Mouse (Mus musculus) ovary, postnatal 10 days (tissue): Measurements from ENCODE around the gene Rftn1.

ENCODE experiments used
- DNase-seq: peaks from one replicate; pipeline ENCODE4 v3.0.0; 2022; ENCODE audit warnings: low spot score

Gene Rftn1

DNA sequence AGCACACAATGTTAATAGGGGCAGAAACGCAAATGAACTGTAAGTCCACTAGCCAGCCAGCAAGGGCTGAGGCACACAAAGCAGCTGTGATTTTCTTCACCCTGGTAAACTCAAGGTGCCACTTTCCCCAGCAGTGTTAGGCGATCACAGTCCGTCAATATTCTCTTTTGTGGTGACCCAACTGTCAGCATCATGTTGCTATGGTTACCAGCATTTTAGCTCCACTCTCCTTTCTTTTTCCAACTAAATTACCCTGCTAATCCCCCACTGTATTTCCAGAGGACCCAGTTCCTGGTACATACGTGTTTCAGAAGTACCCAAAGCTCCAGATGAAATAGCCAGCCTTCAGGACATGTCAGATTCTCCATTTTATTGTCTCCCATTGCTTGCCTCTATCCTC, 169.1 kb downstream of the Rftn1 start:
- no peak for DNase-seq

DNA sequence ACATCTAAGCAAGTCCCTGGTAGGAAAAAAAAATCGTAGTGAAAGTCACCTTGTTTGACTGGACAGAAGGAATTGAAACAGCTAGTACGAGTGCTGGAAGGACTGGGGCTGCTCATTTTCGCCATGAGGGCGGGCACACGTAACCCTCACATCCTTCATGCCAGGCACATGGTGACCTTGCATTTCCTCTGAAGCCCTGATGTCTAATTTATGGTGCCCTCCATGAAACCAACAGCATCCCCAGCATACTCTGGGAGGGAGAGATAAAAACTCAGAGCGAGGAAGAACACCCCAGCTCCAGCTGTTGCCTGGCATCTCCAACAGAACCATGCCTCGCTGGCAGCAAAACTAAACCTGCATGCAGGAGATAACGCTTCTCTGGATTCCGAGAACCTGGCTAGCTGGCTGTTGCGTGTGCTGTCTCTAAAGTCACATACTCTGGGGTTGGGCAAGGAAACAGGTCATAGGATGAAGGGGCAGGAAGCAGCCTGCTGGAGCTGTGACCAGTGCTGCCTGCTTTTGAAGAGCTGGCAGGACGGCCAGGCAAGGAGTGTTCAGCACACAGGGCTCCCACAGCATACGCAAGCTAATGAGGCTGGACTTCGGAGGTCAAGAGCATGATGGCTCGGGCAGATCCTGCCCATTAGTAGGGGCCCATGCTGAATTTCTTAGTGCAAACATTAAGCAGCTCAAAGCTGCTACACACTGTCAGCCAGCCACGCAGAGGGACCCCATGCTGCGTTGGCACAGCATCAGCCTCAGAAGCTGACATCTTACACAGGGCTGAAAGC, 170.1 kb downstream of the Rftn1 start:
- no peak for DNase-seq

DNA sequence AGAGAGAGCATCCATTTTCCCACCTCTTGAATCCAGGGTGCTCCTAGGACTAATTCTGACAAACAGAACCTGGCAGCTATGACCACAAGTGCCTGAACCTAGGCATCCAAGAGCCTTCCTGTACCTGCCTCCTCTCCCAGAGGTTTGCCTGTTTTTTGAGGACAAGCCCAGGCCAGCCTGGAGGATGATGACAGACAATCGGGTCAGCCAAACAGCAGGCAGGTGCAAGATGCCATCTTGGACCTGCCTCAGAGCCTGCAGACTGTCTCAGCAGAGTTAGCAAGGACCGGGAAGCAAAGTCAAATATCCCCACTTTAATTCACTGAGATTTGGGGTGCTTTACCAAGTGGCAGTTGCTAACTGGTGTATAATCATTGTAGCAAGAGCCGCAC, 170.7 kb downstream of the Rftn1 start:
- DNase-seq = no peak

- no peak for DNase-seq
These were observed 171.4 kb downstream of the Rftn1 start for GRCm38 (mm10) chr17:50019090-50019489.

- no peak for DNase-seq
These were observed 175.8 kb downstream of the Rftn1 start for GRCm38 (mm10) chr17:50014708-50015107.

DNA sequence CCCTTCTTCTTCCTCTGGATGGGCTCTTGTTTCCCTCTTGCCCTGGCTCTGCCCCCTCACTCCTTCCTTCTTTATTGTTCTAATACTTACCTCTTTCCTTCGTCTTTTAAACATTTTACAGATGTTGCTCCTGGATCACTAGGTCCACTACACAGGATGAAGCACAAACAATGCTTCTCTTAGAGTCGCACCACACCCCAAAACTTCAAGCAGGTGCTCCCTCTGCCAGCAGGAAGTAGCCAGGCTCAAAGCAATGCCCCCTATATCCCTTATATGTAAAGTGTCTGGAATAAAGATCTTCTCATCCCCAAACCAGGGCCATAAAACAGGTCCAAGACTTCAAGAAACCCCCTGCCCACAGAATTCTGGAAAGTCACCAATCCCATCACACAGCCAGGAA, 176.6 kb downstream of the Rftn1 start:
- DNase-seq = no peak

- DNase-seq = no peak
These were observed 180.4 kb downstream of the Rftn1 start for GRCm38 (mm10) chr17:50010096-50010495.

DNA sequence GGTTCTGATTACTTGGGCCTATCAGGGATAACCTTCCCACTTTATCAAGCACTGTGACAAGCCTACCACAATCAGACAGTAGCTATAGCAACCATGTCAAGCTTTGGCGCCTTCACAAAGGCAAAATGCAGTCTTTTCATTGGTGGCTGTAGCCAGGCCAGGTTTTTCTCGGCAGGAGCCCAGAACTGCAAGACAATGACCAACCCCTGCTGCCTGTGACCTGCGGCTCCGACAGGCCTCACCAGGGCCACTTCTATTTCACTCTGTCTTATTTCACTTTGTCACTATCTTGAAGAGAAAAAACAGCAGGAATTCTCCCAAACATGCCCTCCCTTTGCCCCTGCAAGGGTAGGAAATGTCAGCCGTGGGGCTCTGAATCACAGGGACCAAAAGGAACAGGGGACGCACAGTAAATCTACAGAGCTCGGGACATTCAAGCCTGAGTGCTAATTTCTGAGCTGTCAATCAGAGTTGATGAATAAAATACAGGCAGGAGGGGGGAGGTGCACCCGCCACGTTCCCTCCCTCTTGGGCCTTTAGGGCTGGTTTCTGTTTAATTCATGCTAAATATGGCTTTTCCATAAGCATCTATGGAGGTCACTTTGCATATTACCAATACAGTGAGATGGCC, 183.6 kb downstream of the Rftn1 start:
- no peak for DNase-seq

DNA sequence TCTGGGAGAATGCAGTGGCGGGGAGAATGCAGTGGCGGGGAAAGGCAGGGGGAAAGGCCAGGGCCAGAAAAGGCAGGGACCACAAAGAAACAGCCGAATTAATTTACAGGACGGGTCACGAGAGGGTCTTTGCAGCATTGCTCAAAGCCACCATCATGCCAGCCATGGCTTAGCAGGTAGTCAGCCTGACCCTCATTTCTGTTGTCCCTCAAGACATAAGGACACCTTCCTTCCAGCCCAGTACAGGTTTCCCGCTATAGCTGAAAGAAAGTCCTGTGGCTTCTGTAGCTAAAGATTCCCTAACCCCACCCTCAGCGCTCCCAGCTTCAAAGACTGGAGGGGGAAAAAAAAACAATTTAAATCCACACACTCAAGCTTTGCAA, 184.1 kb downstream of the Rftn1 start:
- no peak for DNase-seq

GRCm38 (mm10) chr17:50003156-50003555, 187.3 kb downstream of the Rftn1 start:
- no peak for DNase-seq

DNA sequence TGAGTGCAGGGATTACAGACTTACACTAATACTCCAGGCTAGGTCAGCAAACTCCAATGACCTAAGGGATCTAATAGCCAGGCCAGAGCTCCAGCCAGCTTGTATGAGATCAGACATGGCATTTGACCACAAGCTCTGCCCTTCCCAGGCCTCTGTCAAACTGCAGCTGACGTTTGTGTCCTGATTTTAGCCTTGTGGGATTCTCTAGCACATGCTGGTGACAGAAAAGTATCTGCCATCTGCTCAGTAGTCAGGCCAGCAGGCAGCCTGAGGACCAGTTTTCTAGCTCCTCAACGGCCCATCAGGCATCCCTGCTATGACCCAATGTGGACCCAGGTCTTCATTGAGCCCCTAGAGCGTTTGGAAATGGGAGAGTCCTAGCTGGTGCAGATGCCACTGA, 188.3 kb downstream of the Rftn1 start:
- DNase-seq = no peak

DNA sequence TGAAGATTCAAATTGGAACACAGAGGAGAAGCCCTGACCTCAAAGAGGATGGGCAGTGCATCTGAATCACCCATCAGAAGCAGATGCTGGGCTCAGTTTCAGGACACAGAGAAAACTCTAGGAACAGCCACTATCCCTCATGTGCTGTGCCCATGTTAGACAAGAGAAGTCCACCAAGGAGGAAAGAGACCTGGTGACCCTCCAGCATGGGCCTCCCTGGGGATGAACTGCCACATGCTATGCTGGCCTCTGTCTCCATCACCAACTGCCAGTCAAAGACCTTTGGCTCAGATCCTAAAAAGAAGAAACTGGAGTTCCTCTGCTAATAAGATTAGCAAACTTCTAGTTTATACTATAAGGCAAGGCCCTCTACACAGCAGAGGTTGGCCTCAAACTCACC, 188.7 kb downstream of the Rftn1 start:
- no peak for DNase-seq

DNA sequence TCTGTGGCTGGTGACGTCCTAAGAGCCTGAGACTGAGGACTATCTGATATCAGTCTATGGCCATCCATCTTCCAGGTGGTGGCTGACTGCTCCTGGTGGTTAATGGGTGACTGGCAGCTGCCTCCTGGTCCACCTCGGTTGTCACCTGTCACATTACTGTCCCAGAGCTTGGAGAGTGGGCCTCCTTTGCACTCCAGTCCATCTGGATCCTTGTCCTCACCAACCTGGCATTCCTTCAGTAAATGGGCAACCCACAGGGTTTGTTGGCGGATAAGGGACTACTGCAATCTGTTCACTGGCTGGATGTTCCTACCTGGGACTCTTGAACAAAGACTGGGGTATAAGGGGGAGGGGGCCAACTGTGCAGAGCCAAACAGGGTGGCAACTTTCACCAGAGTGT, 189.9 kb downstream of the Rftn1 start:
- no peak for DNase-seq

GRCm38 (mm10) chr17:49996626-49997152, 193.8 kb downstream of the Rftn1 start:
- no peak for DNase-seq

- no peak for DNase-seq
These were observed 194.4 kb downstream of the Rftn1 start for GRCm38 (mm10) chr17:49996097-49996496.

- DNase-seq = no peak
These were observed 195.2 kb downstream of the Rftn1 start for GRCm38 (mm10) chr17:49995226-49995625.

GRCm38 (mm10) chr17:49993631-49994030, 196.8 kb downstream of the Rftn1 start:
- DNase-seq = no peak

DNA sequence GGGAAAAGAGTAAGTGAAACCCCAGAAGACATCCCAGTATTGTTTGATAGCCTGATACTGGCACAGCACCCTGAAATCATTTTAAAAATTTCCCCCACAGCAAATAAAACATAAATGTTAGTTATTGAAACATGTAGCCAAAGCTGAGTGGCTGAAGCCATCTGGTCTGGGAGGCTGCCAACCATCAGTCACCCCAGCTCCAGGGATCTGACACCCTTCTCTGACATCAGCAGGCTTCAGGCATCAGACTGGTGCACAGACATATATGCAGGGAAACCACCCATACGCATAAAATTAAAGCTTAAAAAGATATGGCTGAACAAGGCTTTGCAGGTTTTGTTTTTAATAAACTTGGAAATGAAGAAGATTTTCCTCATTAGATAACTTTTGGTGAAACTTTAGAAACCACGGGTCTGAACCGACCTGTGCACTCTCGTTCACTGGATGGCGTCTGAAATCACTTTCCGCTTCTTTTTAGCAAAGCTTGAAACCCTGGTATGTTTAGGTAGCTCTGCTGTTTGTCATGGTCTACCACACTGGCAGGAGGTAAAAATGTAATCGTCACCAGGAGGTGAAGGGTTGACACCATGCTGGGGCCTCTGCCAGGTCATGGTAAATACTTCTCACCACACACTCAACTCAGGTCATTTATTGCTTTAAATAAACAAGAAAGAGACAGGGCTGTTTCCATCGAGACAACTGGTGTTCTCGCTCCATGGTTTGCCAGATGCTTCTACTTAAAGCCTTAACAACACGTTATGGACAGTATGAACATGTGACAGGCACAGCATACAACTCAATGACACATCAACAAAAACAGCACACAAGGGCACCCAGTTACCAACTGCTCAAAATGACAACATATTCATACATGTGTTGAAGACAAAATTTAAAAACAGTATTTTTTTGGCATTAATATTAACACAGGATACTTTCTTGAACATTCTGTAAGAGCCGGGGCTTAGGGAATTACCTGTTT, 197.6 kb downstream of the Rftn1 start:
- no peak for DNase-seq

- no peak for DNase-seq
These were observed 200.9 kb downstream of the Rftn1 start for GRCm38 (mm10) chr17:49989583-49989982.

GRCm38 (mm10) chr17:49987095-49987494, 203.4 kb downstream of the Rftn1 start:
- no peak for DNase-seq

- DNase-seq = no peak
These were observed 207.0 kb downstream of the Rftn1 start for GRCm38 (mm10) chr17:49983478-49983877.

DNA sequence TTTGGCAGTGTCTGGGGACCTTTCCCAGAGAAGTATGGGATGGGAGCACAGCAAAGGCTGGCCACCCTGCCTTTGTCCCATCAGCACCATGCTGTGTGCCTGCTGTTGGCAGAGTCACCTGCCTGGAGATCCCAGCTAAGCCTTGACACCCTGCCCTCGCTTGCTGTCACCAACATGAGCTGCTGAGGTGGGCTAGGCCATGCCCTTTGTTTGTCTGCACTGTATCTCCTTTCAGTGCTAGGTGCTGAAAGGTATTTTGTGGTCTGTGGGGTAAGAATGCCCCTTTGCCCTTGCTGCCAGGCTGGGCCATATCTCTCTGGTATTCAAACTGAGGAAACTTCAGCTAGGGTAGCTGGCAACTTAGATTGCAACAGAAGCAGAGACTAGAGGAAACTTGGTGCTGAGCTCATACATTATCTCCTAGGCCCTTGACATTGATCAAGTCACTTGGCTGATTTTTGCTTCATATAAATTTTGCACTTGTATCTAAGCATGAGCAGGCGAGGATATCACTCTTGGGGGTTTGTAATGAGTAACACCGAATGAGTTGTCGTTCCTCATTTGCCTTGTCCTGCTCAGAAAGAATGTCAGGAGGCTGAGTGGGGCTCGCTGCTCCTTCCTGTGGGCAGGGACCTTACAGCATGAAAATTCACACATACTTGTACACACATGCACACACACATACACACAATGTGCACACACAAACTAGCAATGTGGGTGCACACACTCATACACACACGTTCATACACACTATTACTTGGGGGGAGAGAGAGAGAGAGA, 207.7 kb downstream of the Rftn1 start:
- no peak for DNase-seq
